ENCODE assay signal across 9 mouse cellular contexts in genomic region chr7:81933061-81933600, GRCm38 (mm10). TPM values are rescaled to one million over a fixed set of nuclear protein-coding genes. Genes with fewer than 3 reads are reported as not detected.
A peak's percentile ranks its signal among the peaks of the same experiment; 100 is the strongest.
DNase-seq lines count a peak whose midpoint lies in the region; ATAC-seq lines count a peak whose summit lies in the region.
"Had no signal": no experiment of that assay in that cellular context is flagged by ENCODE, and none has a peak within 500 bp of the region (broad histone marks: within the 10 kb centered on the region; RNA-seq: fewer than 3 reads in every experiment).

No protein-coding gene starts in this region.

- peak overlapping the region; percentile 80 for H3K9ac ChIP-seq in heart, embryonic 14.5 days (ENCODE audit: low read length)
- peak overlapping the region; percentile 87 for H3K9ac ChIP-seq in forebrain, embryonic 15.5 days (replicated peaks)
- H3K9ac ChIP-seq in limb, embryonic 13.5 days: peak overlapping the region; percentile 94
- H3K9ac ChIP-seq in stomach, embryonic 14.5 days (replicated peaks; ENCODE audit: low read depth, low read length): peak overlapping the region; percentile 63

- no peaks in the 10 kb centered on the region for H3K36me3 ChIP-seq in heart, embryonic 14.5 days (ENCODE audit: control insufficient read depth, insufficient read depth, low read length)
- no peaks in the 10 kb centered on the region for H3K36me3 ChIP-seq in forebrain, embryonic 15.5 days
- no peaks in the 10 kb centered on the region for H3K36me3 ChIP-seq in limb, embryonic 13.5 days
- H3K36me3 ChIP-seq in stomach, embryonic 14.5 days (ENCODE audit: control insufficient read depth, insufficient read depth, low read length): no peaks in the 10 kb centered on the region

- 10% methylated on average over 23 of the region's 23 CpGs for WGBS in heart, embryonic 14.5 days
- 2% methylated on average over 23 of the region's 23 CpGs for WGBS in forebrain, embryonic 15.5 days
- whole genome bisulfite sequencing in limb, embryonic 13.5 days: 2% methylated on average over 23 of the region's 23 CpGs
- 5% methylated on average over 23 of the region's 23 CpGs for WGBS in stomach, embryonic 14.5 days

- peaks cover 3 to 16% of the 10 kb centered on the region in 2 experiments; a peak in 3 of 4 replicates for H3K4me1 ChIP-seq in heart, embryonic 14.5 days (ENCODE audit: control insufficient read depth in 2 of 2, insufficient read depth in 2 of 2, low read length in 2 of 2)
- H3K4me1 ChIP-seq in forebrain, embryonic 15.5 days: peaks cover 41% of the 10 kb centered on the region
- H3K4me1 ChIP-seq in limb, embryonic 13.5 days: peaks cover 24% of the 10 kb centered on the region
- peaks cover 8% of the 10 kb centered on the region; the same call in 1 of the 2 replicates for H3K4me1 ChIP-seq in stomach, embryonic 14.5 days (ENCODE audit: control insufficient read depth, insufficient read depth, low read length)

- peak overlapping the region; percentile 88 for H3K4me2 ChIP-seq in heart, embryonic 14.5 days (ENCODE audit: low read length)
- H3K4me2 ChIP-seq in forebrain, embryonic 15.5 days (replicated peaks): peak overlapping the region; percentile 70
- peak overlapping the region; percentile 89 for H3K4me2 ChIP-seq in limb, embryonic 13.5 days (replicated peaks)
- peak overlapping the region; percentile 77 for H3K4me2 ChIP-seq in stomach, embryonic 14.5 days (replicated peaks; ENCODE audit: low read depth, low read length)

- H3K9me3 ChIP-seq in heart, embryonic 14.5 days (ENCODE audit: control insufficient read depth, low read length): no peaks in the 10 kb centered on the region
- no peaks in the 10 kb centered on the region for H3K9me3 ChIP-seq in forebrain, embryonic 15.5 days
- no peaks in the 10 kb centered on the region for H3K9me3 ChIP-seq in limb, embryonic 13.5 days
- no peaks in the 10 kb centered on the region for H3K9me3 ChIP-seq in stomach, embryonic 14.5 days (ENCODE audit: control insufficient read depth, low read depth, low read length)

- peak overlapping the region; percentile 1 to 75; a peak in 3 of 4 replicates for H3K27ac ChIP-seq in heart, embryonic 14.5 days (replicated peaks in 1 of 2; ENCODE audit: control insufficient read depth in 1 of 2, insufficient read depth in 1 of 2, low read depth in 2 of 2, low read length in 2 of 2)
- peak overlapping the region; percentile 99 for H3K27ac ChIP-seq in forebrain, embryonic 15.5 days (replicated peaks)
- peak overlapping the region; percentile 97 for H3K27ac ChIP-seq in limb, embryonic 13.5 days
- peak overlapping the region; percentile 86; the same call in 1 of the 2 replicates for H3K27ac ChIP-seq in stomach, embryonic 14.5 days (ENCODE audit: low read length)

- H3K27me3 ChIP-seq in heart, embryonic 14.5 days (ENCODE audit: control insufficient read depth, insufficient read depth, low read length): peaks cover 6% of the 10 kb centered on the region; the same call in 1 of the 2 replicates
- no peaks in the 10 kb centered on the region for H3K27me3 ChIP-seq in forebrain, embryonic 15.5 days
- peaks cover 4% of the 10 kb centered on the region; the same call in 1 of the 2 replicates for H3K27me3 ChIP-seq in limb, embryonic 13.5 days
- no peaks in the 10 kb centered on the region for H3K27me3 ChIP-seq in stomach, embryonic 14.5 days (ENCODE audit: control insufficient read depth, insufficient read depth, low read length)

- peak; percentile 28 for ATAC-seq in heart, embryonic 14.5 days (ENCODE audit: insufficient number of reproducible peaks, insufficient read depth, low FRiP score, low read depth)
- no peak for ATAC-seq in forebrain, embryonic 15.5 days (replicated peaks)
- peak; percentile 20; the same call in 1 of the 2 replicates for ATAC-seq in limb, embryonic 13.5 days (ENCODE audit: low FRiP score, low read depth)
- ATAC-seq in stomach, embryonic 14.5 days (ENCODE audit: insufficient number of reproducible peaks, insufficient read depth, low FRiP score, low read depth): peak; percentile 43; the same call in 1 of the 2 replicates
- ATAC-seq in monocyte, adult 5-6 weeks (replicated peaks; ENCODE audit: insufficient number of reproducible peaks, low FRiP score, low TSS enrichment, poor library complexity, severe bottlenecking): no peak

- DNase-seq in heart, adult 18-20 months: no peak
- peak; percentile 7 for DNase-seq in Muller cell, postnatal 12 days (ENCODE audit: inconsistent ontology term)
- DNase-seq in spleen, postnatal 14 days (ENCODE audit: low spot score in 2 of 2): no peak

- peak overlapping the region; percentile 87 to 96 for H3K4me3 ChIP-seq in heart, embryonic 14.5 days (ENCODE audit: control insufficient read depth in 1 of 2, insufficient read depth in 1 of 2, low read depth in 1 of 2, low read length in 2 of 2)
- peak overlapping the region; percentile 63 for H3K4me3 ChIP-seq in forebrain, embryonic 15.5 days
- H3K4me3 ChIP-seq in limb, embryonic 13.5 days: peak overlapping the region; percentile 93
- H3K4me3 ChIP-seq in stomach, embryonic 14.5 days (ENCODE audit: low read depth, low read length): peak overlapping the region; percentile 63

RNA-seq across cellular contexts. Expression of gene Hdgfl3, which starts 1.1 kb away (rescaled TPM):
- 15.6 and 16.0 TPM in 2 replicates for polyA plus RNA-seq in heart, embryonic 14.5 days (2014; fragmentation: Nextera tagmentation; extraction: Ambion mirVana)
- 1 to 10 TPM; 7.2 to 9.2 TPM for total RNA-seq in heart, adult 18-20 months (2021)
- 56.7 and 60.7 TPM in 2 replicates for polyA plus RNA-seq in forebrain, embryonic 15.5 days (2015; fragmentation: Nextera tagmentation; extraction: Ambion mirVana)
- polyA plus RNA-seq in limb, embryonic 13.5 days (2015; fragmentation: Nextera tagmentation; extraction: Ambion mirVana): 24.5 and 26.9 TPM in 2 replicates
- polyA plus RNA-seq in stomach, embryonic 14.5 days (2014; fragmentation: Nextera tagmentation; extraction: Ambion mirVana): 20.2 and 20.5 TPM in 2 replicates
- total RNA-seq in monocyte, adult 5-6 weeks (2017): 2.1 to 2.8 TPM (median 2.6 TPM) in 3 replicates

RNA-seq across cellular contexts. Expression of gene Bnc1, which starts 59.0 kb away (rescaled TPM):
- polyA plus RNA-seq in heart, embryonic 14.5 days (2014; fragmentation: Nextera tagmentation; extraction: Ambion mirVana): 4.8 and 6.3 TPM in 2 replicates
- 1 to 10 TPM; 1.0 to 1.2 TPM for total RNA-seq in heart, adult 18-20 months (2021)
- polyA plus RNA-seq in forebrain, embryonic 15.5 days (2015; fragmentation: Nextera tagmentation; extraction: Ambion mirVana): 0.04 and 0.05 TPM in 2 replicates
- 2.2 and 2.3 TPM in 2 replicates for polyA plus RNA-seq in limb, embryonic 13.5 days (2015; fragmentation: Nextera tagmentation; extraction: Ambion mirVana)
- 5.3 and 5.9 TPM in 2 replicates for polyA plus RNA-seq in stomach, embryonic 14.5 days (2014; fragmentation: Nextera tagmentation; extraction: Ambion mirVana)
- total RNA-seq in monocyte, adult 5-6 weeks (2017): not detected in 3 replicates
- total RNA-seq: layer of hippocampus, postnatal 10 days had no signal

Comparison
In these comparisons a context has a peak if more than half of its experiments do, and no peak if none do; other contexts are left out.
1. ATAC-seq: peak in heart, embryonic 14.5 days (single experiment), limb, embryonic 13.5 days (single experiment) and stomach, embryonic 14.5 days (single experiment); none in forebrain, embryonic 15.5 days (single experiment) and monocyte, adult 5-6 weeks (single experiment).
2. H3K27ac ChIP-seq: peak in every context shown above with its lines; median percentile 99 in forebrain, embryonic 15.5 days; 97 in limb, embryonic 13.5 days; 86 in stomach, embryonic 14.5 days; 38 in heart, embryonic 14.5 days.
3. Peak in every context shown above with its lines, with median percentiles within 50 percentile points of each other: H3K4me2 ChIP-seq, H3K4me3 ChIP-seq and H3K9ac ChIP-seq.